Mouse (Mus musculus): ENCODE data around the gene Rbbp5. TPM values are rescaled to one million over a fixed set of nuclear protein-coding genes. Genes with fewer than 3 reads are reported as not detected.

Rbbp5 gene
- total and polyA plus RNA-seq, 2 experiments from 2014 or later: 22.4 to 23.8 TPM

DNA sequence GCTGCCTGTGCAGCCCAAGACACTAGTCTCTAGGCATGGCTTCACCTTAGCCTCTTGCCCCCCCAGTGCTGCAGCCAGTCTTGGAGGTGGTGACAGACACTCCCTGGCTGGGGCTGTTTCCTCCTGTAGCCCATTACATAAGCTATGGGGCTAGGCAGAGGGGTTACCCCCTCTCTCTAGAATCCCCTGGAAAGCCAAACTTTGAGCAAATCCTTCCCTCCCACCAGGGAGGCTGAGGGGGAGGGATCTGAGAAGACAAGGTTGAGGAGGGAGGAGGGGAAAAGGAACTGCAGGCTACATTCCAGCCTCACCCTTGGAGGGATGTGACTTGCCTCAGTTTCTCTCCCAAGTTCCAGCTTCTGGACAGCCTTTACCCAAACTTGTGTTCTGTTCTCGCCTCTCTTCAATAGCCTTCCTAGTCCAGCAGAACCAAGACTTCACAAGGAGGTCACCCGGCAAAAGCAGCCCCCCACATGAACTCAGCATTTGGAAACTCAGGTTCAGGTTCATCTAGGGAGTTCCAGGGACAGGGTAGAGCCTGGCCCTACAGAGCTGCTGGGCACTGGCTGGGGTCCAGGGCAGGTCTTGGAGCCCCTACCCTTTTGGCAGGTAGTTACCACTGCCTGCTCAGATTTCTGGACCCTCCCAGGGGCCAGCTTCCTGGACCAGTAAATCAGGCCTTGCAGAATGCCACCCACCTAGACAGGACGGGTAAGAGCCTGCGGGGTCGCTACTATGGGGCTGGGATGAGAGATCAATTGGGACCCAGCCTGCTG is 64.8 kb downstream of the Rbbp5 start:
- peak overlapping the region; percentile 48 for H3K4me3 ChIP-seq (ENCODE audit: low read length)
- TF ChIP-seq CTCF (IDR thresholded peaks at IDR 0.05; ENCODE audit: low read depth): no peak
- WGBS: 14% methylated on average over 5 of the region's 5 CpGs
- DNase-seq (ENCODE audit: low spot score): no peak
- peak overlapping the region; percentile 62 for H3K9ac ChIP-seq (replicated peaks; ENCODE audit: low read length)
- ATAC-seq: peak; percentile 4; the same call in 1 of the 2 replicates
- peak overlapping the region; percentile 64 for H3K27ac ChIP-seq
- H3K9me3 ChIP-seq (ENCODE audit: low read length): no peaks in the 10 kb centered on the region
- peak overlapping the region; percentile 73 for H3K4me2 ChIP-seq (ENCODE audit: low read depth, low read length)
- no peaks in the 10 kb centered on the region for H3K27me3 ChIP-seq (ENCODE audit: insufficient read depth, low read length)
- H3K36me3 ChIP-seq (ENCODE audit: insufficient read depth, low read length): no peaks in the 10 kb centered on the region
- peaks cover 8% of the 10 kb centered on the region; the same call in 1 of the 2 replicates for H3K4me1 ChIP-seq (ENCODE audit: insufficient read depth, low read length)

DNA sequence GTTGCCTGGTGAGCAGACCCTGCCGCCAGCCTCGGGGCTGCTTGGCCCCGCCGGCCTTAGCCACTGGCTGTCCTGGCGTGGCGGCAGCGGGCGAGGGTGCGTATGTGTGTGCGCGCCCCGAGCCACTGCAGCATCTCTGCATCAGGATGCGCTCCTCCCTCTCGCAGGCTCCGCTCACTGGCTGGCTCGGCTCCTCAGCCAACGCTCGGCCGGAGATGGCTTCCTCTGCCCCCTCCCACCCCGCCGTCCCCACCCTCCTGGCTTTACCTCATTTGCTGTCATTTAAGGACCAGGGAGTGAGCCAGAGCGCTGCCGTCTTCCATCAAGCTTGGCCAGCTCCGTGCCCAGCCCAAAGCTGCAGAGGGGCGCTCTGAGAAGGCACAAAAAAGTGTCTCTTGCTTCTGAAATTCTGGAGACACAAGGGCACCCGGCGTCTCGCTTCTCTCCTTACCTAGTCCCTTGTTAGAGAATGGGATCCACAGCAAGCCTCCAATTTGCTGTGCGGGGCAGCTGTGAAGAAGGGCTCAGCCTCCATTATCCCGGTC is 65.7 kb downstream of the Rbbp5 start, which contains the start of gene Cntn2:
Gene Cntn2 (minus strand): TSS at position 495 of the 545 bp plus-strand sequence.
- TF ChIP-seq CTCF (IDR thresholded peaks at IDR 0.05; ENCODE audit: low read depth): no peak

DNA sequence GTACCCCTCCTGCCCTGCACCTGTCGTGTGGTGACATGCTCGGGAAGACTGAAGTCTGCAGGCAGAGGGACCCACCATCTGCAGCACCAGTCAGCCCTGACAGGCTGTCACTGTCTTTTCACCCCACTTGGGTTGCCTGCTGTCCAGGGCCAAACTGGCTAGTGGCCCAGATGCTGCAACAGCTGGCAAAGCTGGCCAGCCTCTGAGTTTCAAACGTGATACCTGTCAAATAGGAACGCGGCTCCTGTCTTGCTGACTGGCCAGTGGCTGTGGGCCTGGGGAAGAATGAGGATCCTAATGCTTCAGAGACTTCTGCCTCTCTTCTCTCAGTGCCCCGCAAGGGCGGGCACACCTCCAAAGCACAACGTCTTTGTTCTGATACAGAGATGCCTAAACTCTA is 66.6 kb downstream of the Rbbp5 start:
- Histone ChIP-seq H3K27ac (peak overlapping the region; percentile 36; the same call in 1 of the 2 replicates), H3K9me3 (ENCODE audit: low read length) (no peaks in the 10 kb centered on the region), H3K27me3 (ENCODE audit: insufficient read depth, low read length) (no peaks in the 10 kb centered on the region), H3K4me1 (ENCODE audit: insufficient read depth, low read length) (peaks cover 4% of the 10 kb centered on the region; the same call in 1 of the 2 replicates), H3K4me3 (ENCODE audit: low read length) (no peak overlapping the region), H3K36me3 (ENCODE audit: insufficient read depth, low read length) (no peaks in the 10 kb centered on the region), H3K9ac (replicated peaks; ENCODE audit: low read length) (no peak overlapping the region; the same call in 1 of the 2 replicates), H3K4me2 (ENCODE audit: low read depth, low read length) (peak overlapping the region; percentile 73; the same call in 1 of the 2 replicates)
- TF ChIP-seq CTCF (IDR thresholded peaks at IDR 0.05; ENCODE audit: low read depth): no peak
- WGBS: 54% methylated on average over 8 of the region's 8 CpGs
- no peak for ATAC-seq
- DNase-seq (ENCODE audit: low spot score): peak; percentile 33

More for the DNA sequence above, 65.7 kb downstream of the Rbbp5 start, which contains the start of gene Cntn2:
- H3K27ac ChIP-seq: peak within 1 kb of the TSS; percentile 64
- 1% methylated on average over 29 of the region's 30 CpGs for WGBS
- H3K4me1 ChIP-seq (ENCODE audit: insufficient read depth, low read length): peaks cover 4% of the 10 kb centered on the region; the same call in 1 of the 2 replicates
- peak within 1 kb of the TSS; percentile 62 for H3K9ac ChIP-seq (replicated peaks; ENCODE audit: low read length)
- no peaks in the 10 kb centered on the region for H3K36me3 ChIP-seq (ENCODE audit: insufficient read depth, low read length)
- H3K27me3 ChIP-seq (ENCODE audit: insufficient read depth, low read length): no peaks in the 10 kb centered on the region
- no peaks in the 10 kb centered on the region for H3K9me3 ChIP-seq (ENCODE audit: low read length)
- H3K4me2 ChIP-seq (ENCODE audit: low read depth, low read length): peak within 1 kb of the TSS; percentile 73
- H3K4me3 ChIP-seq (ENCODE audit: low read length): peak within 1 kb of the TSS; percentile 48
- DNase-seq (ENCODE audit: low spot score) (peak; percentile 87), ATAC-seq (peak; percentile 91)

Other genes with a start within 250 kb of the Rbbp5 start
- not detected in 2 replicates for gene Gm10188, start 247.6 kb upstream of the Rbbp5 start, total RNA-seq (2014; rRNA removed)
- gene Gm10188, start 247.6 kb upstream of the Rbbp5 start, polyA plus RNA-seq (2015; fragmentation: Nextera tagmentation; extraction: Ambion mirVana): 0.28 TPM in 1 of 2 replicates, not detected in the other
- 23.0 and 26.0 TPM in 2 replicates for gene Klhdc8a, start 178.7 kb upstream of the Rbbp5 start, total RNA-seq (2014; rRNA removed)
- gene Klhdc8a, start 178.7 kb upstream of the Rbbp5 start, polyA plus RNA-seq (2015; fragmentation: Nextera tagmentation; extraction: Ambion mirVana): 11.2 and 11.7 TPM in 2 replicates
- 6.2 and 7.7 TPM in 2 replicates for gene Nuak2, start 161.2 kb upstream of the Rbbp5 start, total RNA-seq (2014; rRNA removed)
- 7.4 and 7.9 TPM in 2 replicates for gene Nuak2, start 161.2 kb upstream of the Rbbp5 start, polyA plus RNA-seq (2015; fragmentation: Nextera tagmentation; extraction: Ambion mirVana)
- gene Tmcc2, start 86.1 kb upstream of the Rbbp5 start, total RNA-seq (2014; rRNA removed): 138 and 151 TPM in 2 replicates
- gene Tmcc2, start 86.1 kb upstream of the Rbbp5 start, polyA plus RNA-seq (2015; fragmentation: Nextera tagmentation; extraction: Ambion mirVana): 33.5 and 34.0 TPM in 2 replicates
- gene Dstyk, start 59.8 kb upstream of the Rbbp5 start, total RNA-seq (2014; rRNA removed): 21.3 and 31.8 TPM in 2 replicates
- 5.7 and 6.2 TPM in 2 replicates for gene Dstyk, start 59.8 kb upstream of the Rbbp5 start, polyA plus RNA-seq (2015; fragmentation: Nextera tagmentation; extraction: Ambion mirVana)
- gene Tmem81, start 28.9 kb downstream of the Rbbp5 start, total RNA-seq (2014; rRNA removed): 2.8 and 3.0 TPM in 2 replicates
- gene Tmem81, start 28.9 kb downstream of the Rbbp5 start, polyA plus RNA-seq (2015; fragmentation: Nextera tagmentation; extraction: Ambion mirVana): 0.74 and 0.78 TPM in 2 replicates
- 67.6 and 84.0 TPM in 2 replicates for gene Cntn2, start 65.9 kb downstream of the Rbbp5 start, total RNA-seq (2014; rRNA removed)
- 17.7 and 19.2 TPM in 2 replicates for gene Cntn2, start 65.9 kb downstream of the Rbbp5 start, polyA plus RNA-seq (2015; fragmentation: Nextera tagmentation; extraction: Ambion mirVana)